Mouse (Mus musculus): Measurements from ENCODE around the gene Ankmy1. TPM values are rescaled to one million over a fixed set of nuclear protein-coding genes. Genes with fewer than 3 reads are reported as not detected.

Ankmy1 gene
- polyA plus RNA-seq, 1 experiment from 2014 or later: 0.55 TPM

DNA sequence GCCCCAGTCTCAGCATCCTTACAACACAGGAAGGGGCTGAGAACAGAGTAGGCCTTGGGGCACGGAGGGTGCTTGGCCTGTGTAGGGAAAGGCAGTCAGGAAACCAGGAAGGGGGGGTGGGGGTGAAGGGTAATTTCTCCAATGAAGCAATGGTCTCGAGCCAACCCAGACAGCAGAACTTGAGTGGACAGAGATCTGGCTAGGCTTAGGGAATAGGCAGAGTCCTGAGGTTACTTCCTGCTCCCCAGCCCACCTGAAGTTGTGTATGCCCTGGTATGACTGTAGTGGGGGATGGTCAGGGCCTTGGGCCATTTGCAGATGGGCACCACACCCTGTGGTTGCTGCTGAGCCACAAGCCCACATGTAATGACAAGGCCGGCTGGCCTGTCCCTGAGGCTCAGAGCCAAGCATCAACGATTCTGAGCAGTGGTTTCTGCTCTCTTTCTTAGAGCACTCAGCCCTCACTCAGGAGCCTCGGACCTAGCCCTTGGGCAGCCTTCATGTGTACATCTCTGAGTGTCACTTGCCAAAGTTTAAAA is 86.9 kb downstream of the Ankmy1 start:
- H3K4me2 ChIP-seq (ENCODE audit: low read length): no peak overlapping the region
- ATAC-seq: no peak
- WGBS: 81% methylated on average over 5 of the region's 5 CpGs
- H3K9ac ChIP-seq (ENCODE audit: low read depth, low read length): no peak overlapping the region
- H3K9me3 ChIP-seq (ENCODE audit: control insufficient read depth, low read length): no peaks in the 10 kb centered on the region
- H3K4me3 ChIP-seq (ENCODE audit: low read length): no peak overlapping the region
- no peak overlapping the region for H3K27ac ChIP-seq (ENCODE audit: low read depth, low read length)
- H3K36me3 ChIP-seq (ENCODE audit: control insufficient read depth, insufficient read depth, low read length): no peaks in the 10 kb centered on the region
- H3K27me3 ChIP-seq (replicated peaks; ENCODE audit: control insufficient read depth, insufficient read depth, low read length): no peaks in the 10 kb centered on the region
- H3K4me1 ChIP-seq (ENCODE audit: control insufficient read depth, insufficient read depth, low read depth, low read length): no peaks in the 10 kb centered on the region

DNA sequence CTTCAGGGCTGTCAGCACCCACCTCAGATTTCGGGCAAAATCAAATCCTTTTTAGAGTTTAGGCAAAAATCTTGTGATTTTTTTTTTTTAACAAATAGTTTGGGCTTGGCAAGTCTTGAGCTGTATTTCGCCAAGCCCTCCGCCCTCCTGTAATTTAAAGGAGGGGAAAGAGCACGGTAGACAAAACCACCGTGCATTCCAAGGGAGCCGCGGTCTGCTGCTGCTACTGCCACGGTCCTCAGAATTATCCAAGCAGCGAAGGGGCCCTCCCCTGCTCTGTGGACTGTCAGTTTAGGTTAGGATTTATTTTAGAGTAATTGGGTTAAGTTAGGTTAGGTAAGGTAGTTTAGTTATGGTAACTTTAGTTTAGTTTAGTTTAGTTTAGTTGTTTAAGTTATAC is 87.6 kb downstream of the Ankmy1 start:
- Histone ChIP-seq H3K27ac (ENCODE audit: low read depth, low read length) (no peak overlapping the region), H3K4me1 (ENCODE audit: control insufficient read depth, insufficient read depth, low read depth, low read length) (no peaks in the 10 kb centered on the region), H3K36me3 (ENCODE audit: control insufficient read depth, insufficient read depth, low read length) (no peaks in the 10 kb centered on the region), H3K27me3 (replicated peaks; ENCODE audit: control insufficient read depth, insufficient read depth, low read length) (no peaks in the 10 kb centered on the region), H3K9me3 (ENCODE audit: control insufficient read depth, low read length) (no peaks in the 10 kb centered on the region), H3K9ac (ENCODE audit: low read depth, low read length) (no peak overlapping the region), H3K4me3 (ENCODE audit: low read length) (no peak overlapping the region), H3K4me2 (ENCODE audit: low read length) (no peak overlapping the region)
- WGBS: 62% methylated on average over 9 of the region's 9 CpGs
- ATAC-seq: no peak

DNA sequence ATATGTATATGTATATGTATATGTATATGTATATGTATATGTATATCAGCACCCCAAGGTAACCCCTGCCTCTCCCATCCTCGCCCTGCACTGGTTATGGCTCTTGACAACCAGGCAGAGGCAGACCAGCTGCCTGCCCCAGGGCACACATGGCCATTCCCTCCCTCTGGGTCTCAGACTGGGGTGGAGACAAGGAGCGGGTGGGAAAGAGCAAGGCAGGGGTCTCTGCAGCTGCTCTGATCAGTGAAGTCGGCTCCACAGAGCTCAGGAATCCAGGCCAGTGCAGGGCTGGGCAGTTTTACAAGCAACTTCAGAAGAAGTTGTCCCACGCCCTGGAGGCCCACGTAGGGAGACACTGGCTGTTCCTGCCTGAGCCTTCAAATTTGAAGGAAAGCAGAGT is 88.4 kb downstream of the Ankmy1 start:
- Histone ChIP-seq H3K4me3 (ENCODE audit: low read length) (no peak overlapping the region), H3K9me3 (ENCODE audit: control insufficient read depth, low read length) (peaks cover 3% of the 10 kb centered on the region; the same call in 1 of the 2 replicates), H3K4me1 (ENCODE audit: control insufficient read depth, insufficient read depth, low read depth, low read length) (no peaks in the 10 kb centered on the region), H3K27ac (ENCODE audit: low read depth, low read length) (no peak overlapping the region), H3K9ac (ENCODE audit: low read depth, low read length) (no peak overlapping the region), H3K27me3 (replicated peaks; ENCODE audit: control insufficient read depth, insufficient read depth, low read length) (no peaks in the 10 kb centered on the region), H3K36me3 (ENCODE audit: control insufficient read depth, insufficient read depth, low read length) (no peaks in the 10 kb centered on the region), H3K4me2 (ENCODE audit: low read length) (no peak overlapping the region)
- ATAC-seq: no peak
- WGBS: 75% methylated on average over 5 of the region's 5 CpGs

MicroRNAs within 50 kb of the gene (microRNA counts, 519-probe panel; counts per million panel counts)
- 3,491 counts per million, percentile 90 among the panel's probes with 10 or more counts for microRNA mmu-miR-149

Small RNA genes lying within 50 kb of the gene (microRNA-seq; reads per million reads assigned to microRNA genes)
- 19,507 reads per million, percentile 98 among the genes with 10 or more reads in this experiment for gene Mir149

Other genes starting within 250 kb of the Ankmy1 start
- 57.2 and 65.4 TPM in 2 replicates for gene Gpc1, start 71.3 kb downstream of the Ankmy1 start, polyA plus RNA-seq (2015; fragmentation: Nextera tagmentation; extraction: Ambion mirVana)
- 15.5 and 17.3 TPM in 2 replicates for gene Dusp28, start 4.1 kb upstream of the Ankmy1 start, polyA plus RNA-seq (2015; fragmentation: Nextera tagmentation; extraction: Ambion mirVana)
- 16.8 and 29.0 TPM in 2 replicates for gene Rnpepl1, start 7.9 kb upstream of the Ankmy1 start, polyA plus RNA-seq (2015; fragmentation: Nextera tagmentation; extraction: Ambion mirVana)
- gene Capn10, start 31.5 kb upstream of the Ankmy1 start, polyA plus RNA-seq (2015; fragmentation: Nextera tagmentation; extraction: Ambion mirVana): 60.6 and 60.7 TPM in 2 replicates
- 0.55 and 1.1 TPM in 2 replicates for gene Gpr35, start 48.0 kb upstream of the Ankmy1 start, polyA plus RNA-seq (2015; fragmentation: Nextera tagmentation; extraction: Ambion mirVana)
- not detected in 2 replicates for gene Aqp12, start 103.4 kb upstream of the Ankmy1 start, polyA plus RNA-seq (2015; fragmentation: Nextera tagmentation; extraction: Ambion mirVana)
- gene Kif1a, start 199.0 kb upstream of the Ankmy1 start, polyA plus RNA-seq (2015; fragmentation: Nextera tagmentation; extraction: Ambion mirVana): 497 and 573 TPM in 2 replicates
- not detected in 2 replicates for gene Agxt, start 232.3 kb upstream of the Ankmy1 start, polyA plus RNA-seq (2015; fragmentation: Nextera tagmentation; extraction: Ambion mirVana)

Measured in hindbrain, embryonic 16.5 days (tissue).